In genomic region chr9:22483866-22484561, GRCm38 (mm10) we compare ENCODE assay signal across 20 mouse cellular contexts. TPM values are rescaled to one million over a fixed set of nuclear protein-coding genes. Genes with fewer than 3 reads are reported as not detected.
"Had no signal": no experiment of that assay in that cellular context is flagged by ENCODE, and none has a peak within 500 bp of the region (broad histone marks: within the 10 kb centered on the region; RNA-seq: fewer than 3 reads in every experiment).

No protein-coding gene starts in this region.

- H3K27me3 ChIP-seq: intestine, embryonic 15.5 days; limb, embryonic 12.5 days; liver, embryonic 13.5 days; midbrain, embryonic 12.5 days had no signal

- H3K4me1 ChIP-seq: liver, embryonic 13.5 days; midbrain, embryonic 12.5 days had no signal

- H3K27ac ChIP-seq: intestine, embryonic 15.5 days; layer of hippocampus, adult 2 months; limb, embryonic 12.5 days; liver, embryonic 13.5 days; macrophage; midbrain, embryonic 12.5 days had no signal

- H3K4me3 ChIP-seq: intestine, embryonic 15.5 days; layer of hippocampus, adult 2 months; limb, embryonic 12.5 days; liver, embryonic 13.5 days; midbrain, embryonic 12.5 days had no signal

- H3K36me3 ChIP-seq: intestine, embryonic 15.5 days; limb, embryonic 12.5 days; liver, embryonic 13.5 days; midbrain, embryonic 12.5 days had no signal

- DNase-seq: kidney, adult 18-20 months; kidney, postnatal 10 days; kidney, postnatal 4 days; liver; liver, embryonic 13.5 days; liver, postnatal 0 days; right cerebral cortex, adult 18-20 months; thymus, adult 18-20 months; thymus, postnatal 14 days had no signal

- ATAC-seq: intestine, embryonic 15.5 days; liver, postnatal 0 days; midbrain, embryonic 16.5 days had no signal

RNA-seq across cellular contexts. Expression of gene Gm17545, which starts 29.9 kb away (rescaled TPM):
- total RNA-seq: layer of hippocampus, adult 2 months; layer of hippocampus, postnatal 10 days; megakaryocyte-erythroid progenitor cell, adult 5-6 weeks had no signal
- polyA plus RNA-seq: intestine, embryonic 15.5 days; kidney, embryonic 14.5 days; limb, embryonic 12.5 days; liver, embryonic 13.5 days; liver, postnatal 0 days; lung, postnatal 0 days; macrophage; midbrain, embryonic 12.5 days; midbrain, embryonic 16.5 days; neural tube, embryonic 14.5 days had no signal
